Mouse (Mus musculus) embryo, embryonic 9.5 days (tissue): Measurements from ENCODE around the gene Cdkn2d.
A peak's percentile ranks its signal among the peaks of the same experiment; 100 is the strongest.
"Not testable (repeated sequence)": the region's sequence is repeated elsewhere in the genome, so short reads cannot be mapped to it uniquely, and the experiment has no call there.

Experiments
- DNase-seq: peaks from one replicate; pipeline ENCODE4 v3.0.0-alpha.2; 2017; ENCODE audit errors: extremely low spot score

The Cdkn2d gene

DNA sequence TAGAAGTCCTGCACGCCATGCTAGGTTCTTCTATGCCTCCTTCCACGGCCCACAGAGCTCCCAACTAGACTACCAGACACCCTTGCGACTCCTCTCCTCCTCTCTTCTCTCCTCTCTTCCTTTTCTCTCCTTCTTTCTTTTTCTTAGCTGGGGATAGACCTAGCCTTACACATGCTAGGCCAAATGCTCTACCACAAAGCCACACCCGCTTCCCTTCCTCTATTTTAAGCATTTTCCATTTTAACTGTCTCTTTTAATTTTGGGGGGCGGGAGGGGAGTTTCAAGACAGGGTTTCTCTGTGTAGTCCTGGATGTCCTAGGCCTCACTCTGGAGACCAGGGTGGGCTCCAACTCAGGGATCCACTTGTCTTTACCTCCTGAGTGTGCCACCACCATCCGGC, 27.6 kb upstream of the Cdkn2d start:
- no peak for DNase-seq

DNA sequence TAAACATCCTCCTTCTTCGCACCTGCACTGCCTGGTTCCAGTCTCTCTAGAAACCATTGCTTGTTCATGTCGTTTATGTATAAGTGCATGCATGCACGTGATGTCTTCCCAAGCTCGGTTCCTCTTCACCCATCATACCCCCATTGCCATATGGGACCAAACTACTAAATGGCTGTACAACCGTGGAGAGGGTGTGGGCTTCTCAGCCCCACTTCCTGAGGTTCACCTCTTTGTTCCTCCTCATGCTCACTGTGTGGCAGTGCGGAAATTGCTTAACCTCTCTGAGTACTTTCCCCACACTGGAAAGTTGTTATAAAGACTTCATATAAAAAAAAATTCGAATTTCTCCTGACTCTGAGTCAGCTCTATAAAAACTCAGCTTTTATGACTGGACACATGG, 25.5 kb upstream of the Cdkn2d start:
- DNase-seq: no peak

DNA sequence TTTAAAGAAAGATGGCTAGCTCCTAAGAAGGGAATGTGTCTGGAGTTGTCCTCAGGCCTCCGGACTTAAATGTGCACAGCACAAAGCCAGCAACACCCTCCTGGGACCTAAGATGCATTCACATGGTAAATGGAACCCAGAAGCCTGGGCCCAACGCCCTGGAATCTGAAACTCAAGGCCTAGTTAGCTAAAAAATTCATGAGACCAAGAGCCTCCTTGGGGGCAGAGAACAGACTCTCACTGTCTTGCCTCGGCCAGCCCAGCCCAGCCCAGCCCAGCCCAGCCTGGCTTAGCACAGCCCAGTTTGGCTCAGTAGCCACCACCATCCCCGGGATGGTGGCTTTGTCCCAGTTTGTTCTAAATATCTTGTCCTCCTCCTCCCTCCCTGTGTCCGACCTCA, 24.2 kb upstream of the Cdkn2d start:
- no peak for DNase-seq

- DNase-seq: no peak
Measured at GRCm38 (mm10) chr9:21314367-21315140, 23.3 kb upstream of the Cdkn2d start.

DNA sequence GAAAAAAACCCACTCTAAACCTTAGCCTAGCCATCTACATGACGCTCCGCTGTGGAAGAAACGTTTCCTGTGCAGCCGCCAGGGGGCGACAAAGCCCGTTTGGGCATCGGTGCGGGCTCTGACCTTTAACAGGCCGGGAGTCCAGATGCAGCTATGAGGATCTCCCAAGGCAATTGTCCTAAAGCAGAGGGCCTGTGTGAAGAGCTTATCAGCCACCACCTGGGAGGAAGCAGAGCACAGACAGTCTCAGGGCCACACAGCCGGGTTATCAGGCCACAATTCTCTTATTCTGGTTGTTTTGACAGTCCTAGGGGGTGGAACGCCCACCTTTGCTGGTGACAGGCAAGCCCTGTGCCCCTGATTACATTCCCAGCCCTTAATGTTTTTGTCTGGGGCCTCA, 22.2 kb upstream of the Cdkn2d start:
- DNase-seq: peak; percentile 88

GRCm38 (mm10) chr9:21312134-21312533, 20.9 kb upstream of the Cdkn2d start, which contains the start of gene Ap1m2:
Gene Ap1m2, minus strand, starts transcription at chr9:21312337.
- no peak for DNase-seq

DNA sequence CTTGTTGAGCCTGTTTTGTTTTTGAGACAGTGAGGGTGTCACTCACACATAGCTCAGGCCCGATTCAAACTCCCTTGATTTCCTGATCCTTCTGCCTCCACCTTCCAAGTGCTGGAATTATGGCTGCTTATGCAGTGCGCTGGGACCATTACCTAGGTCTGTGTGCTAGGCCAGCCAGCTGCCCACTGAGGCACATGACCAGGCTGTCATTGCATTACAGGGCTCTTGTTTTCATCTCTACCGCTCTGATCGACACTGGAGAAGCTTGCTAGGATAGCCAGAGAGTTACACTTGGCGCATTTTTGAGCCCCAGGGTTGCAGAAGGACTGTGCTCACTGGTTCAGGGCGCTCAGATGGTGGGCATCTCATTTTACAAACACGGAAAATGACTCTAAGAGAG, 20.5 kb upstream of the Cdkn2d start:
- no peak for DNase-seq

DNA sequence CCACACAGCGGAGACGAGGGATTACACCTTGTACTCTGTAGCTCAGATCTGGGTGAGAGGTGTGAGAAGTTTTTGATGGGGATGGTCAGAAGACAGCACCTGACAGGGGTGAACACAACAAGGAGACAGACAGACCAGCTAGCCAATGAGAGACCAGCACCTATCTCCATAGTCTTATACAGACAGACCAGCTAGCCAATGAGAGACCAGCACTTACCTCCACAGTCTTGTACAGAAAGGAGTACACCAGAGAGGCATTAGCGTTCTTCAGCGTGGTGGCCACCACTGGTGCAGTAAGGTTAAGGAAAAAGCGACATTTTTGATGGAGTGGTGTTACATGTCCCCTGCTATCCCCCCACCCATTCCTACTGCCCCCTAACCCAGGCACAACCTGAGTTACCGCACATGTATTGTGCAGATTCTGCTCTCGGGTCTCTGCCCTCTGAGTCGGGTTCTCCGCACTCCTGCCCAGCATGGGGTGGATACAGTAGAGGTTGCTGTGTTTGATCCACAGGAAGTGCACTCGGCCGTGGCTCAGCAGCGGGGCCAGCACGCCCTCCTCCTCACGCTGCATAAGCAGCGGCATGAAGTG, 18.0 kb upstream of the Cdkn2d start:
- no peak for DNase-seq

DNA sequence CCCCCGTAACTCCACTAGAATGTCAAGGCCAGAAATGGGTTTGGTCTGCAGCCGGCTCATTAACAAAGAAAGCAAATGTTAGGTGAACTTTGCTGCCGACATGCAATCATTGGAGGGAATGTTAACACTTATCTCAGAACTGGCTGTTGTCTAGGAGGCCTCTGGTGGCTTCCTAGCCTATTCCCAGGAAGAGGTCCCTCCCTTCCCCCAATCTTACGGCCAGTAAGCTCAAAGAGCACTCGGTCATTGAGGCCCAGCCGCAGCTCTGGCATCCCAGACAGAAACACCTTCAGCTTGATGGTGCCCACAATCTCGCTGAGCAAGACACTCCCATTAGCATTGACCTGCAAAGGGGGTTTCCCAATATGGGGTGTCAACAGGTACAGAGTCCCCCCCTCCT, 13.9 kb upstream of the Cdkn2d start:
- no peak for DNase-seq

DNA sequence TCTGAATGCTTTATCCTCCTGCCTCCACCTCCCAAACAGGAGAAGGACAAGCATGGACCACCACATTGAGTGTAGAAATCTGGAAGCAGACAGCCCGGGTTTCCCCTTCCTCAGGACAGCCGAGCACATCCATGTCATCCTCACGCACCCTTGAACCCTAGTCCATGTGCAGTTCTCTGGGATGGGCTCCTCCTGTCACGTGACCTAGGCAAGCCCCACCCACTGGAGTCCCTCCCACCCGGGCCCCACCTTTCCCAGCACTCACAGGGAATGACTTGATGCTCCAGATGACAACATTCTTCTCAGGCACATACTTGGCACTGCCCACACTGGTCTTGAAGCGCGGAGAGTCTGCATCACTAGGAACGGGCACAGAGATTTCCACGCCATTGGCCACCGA, 7.8 kb upstream of the Cdkn2d start:
- no peak for DNase-seq

DNA sequence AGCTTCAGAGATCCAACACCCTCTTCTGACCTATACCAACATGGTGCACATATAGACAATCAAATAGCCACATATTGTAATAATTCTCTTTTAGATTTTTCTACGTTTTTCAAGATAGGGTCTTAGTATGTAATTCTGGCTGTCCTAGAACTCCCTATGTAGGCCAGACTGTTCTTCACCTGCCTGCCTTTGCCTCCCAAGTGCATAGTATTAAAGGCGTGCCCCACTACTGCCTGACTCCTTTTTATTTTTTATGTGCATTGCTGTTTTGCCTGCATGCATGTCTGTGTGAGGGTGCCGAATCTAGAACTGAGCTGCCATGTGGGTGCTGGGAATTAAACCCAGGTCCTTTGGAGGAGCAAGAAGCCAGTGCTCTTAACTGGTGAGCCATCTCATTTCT, 1.1 kb upstream of the Cdkn2d start:
- DNase-seq: no peak

- DNase-seq: not testable (repeated sequence)
Measured at GRCm38 (mm10) chr9:21291868-21292267, 661 bp upstream of the Cdkn2d start.

DNA sequence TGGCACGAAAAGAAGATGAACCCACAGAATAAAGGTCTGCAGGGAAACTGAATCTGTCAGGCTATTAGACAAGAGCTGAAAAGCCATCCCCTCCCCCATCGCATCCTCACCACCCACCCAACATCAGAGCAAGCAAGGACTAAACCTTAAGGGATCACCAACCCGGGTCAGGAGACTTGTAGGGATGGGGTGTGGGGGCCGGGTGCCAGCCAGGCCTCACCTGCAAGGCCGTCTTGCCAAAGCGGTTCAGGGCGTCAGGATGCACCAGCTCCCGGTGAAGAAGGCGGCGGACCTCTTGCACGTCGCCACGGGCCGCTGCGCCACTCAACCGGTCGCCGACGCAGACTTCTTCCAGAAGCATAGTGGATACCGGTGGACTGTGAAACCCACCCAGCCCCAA, 618 bp downstream of the Cdkn2d start:
- no peak for DNase-seq

DNA sequence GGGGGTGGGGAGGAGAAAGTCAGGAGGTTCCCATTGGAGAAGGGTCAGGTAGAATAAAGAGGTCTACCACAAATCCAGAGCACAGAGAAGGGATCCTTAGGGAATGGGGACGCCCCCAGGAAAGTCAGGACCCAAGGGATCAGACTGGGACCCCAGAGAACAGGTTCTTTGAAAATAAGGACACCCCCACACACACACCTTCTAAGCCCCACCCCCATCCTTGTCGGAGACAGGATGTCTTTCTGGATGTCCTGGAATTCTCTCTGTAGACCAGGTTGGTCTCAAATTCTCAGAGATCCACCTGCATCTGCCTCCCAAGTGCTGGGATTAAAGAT, 1.9 kb downstream of the Cdkn2d start:
- no peak for DNase-seq

GRCm38 (mm10) chr9:21288404-21289336, 2.5 kb downstream of the Cdkn2d start:
- DNase-seq: no peak

DNA sequence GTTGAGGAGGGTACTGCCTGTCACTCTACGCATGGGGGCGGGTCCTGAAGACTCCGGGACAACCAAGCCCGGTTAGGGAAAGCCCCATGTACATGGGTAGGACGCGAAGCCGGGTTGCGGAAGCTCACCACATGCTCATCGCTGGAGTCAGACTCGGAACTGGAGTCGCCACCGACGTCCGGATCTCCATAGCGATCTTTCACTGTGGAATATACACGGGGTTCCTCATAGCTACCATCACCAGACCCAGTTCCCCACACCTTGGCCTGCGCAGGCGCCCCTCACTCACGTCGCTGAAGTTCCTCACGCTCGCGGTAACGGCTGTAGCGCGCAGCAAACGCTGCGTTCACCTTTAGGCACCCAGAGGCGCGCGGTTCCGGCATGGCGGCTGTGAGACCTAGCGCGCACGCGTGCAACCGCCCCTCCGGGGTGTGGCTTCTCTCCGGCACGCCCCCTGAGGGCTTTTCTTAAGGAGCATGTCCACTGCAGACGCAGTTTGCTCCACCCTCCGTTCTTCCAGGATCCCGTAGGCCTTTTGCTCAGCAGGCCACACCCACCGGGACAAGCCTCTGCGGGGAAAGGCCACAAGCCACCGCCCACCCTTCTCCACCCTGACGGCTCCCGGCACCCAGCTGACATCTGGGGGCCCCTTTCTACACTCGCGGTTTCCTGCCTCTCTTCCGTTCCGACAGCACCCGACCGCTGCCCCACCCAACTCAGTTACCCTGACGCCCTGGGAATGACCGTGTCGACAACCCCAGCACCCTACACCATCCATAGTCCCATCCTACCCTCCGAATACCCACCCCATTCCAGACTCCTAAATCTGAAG, 3.4 kb downstream of the Cdkn2d start, which contains the start of gene Kri1:
Gene Kri1, minus strand, starts transcription at position 399 of the 832 bp plus-strand sequence.
- DNase-seq: peak; percentile 93

DNA sequence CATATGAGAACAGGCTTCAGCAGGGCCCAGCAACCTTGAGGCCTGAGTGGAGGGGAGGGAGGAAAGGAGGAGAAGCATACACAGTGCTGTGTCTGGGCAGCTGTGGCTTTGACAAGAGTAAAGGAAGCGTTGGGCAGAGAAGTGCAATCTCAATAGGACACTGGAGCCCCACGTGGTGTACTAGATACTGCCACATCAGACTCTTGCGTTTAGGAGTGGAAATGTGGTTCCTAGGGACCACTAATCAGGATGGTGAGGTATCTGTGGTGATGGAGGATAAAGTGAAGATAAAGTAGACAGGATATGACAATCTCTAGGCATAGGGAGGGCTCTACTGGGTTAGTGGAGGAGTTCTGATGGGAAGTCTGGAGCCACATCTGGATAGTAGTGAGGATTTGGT, 4.5 kb downstream of the Cdkn2d start:
- DNase-seq: no peak

- no peak for DNase-seq
Measured at GRCm38 (mm10) chr9:21283994-21284393, 7.2 kb downstream of the Cdkn2d start.

GRCm38 (mm10) chr9:21283591-21283990, 7.6 kb downstream of the Cdkn2d start:
- DNase-seq: no peak

DNA sequence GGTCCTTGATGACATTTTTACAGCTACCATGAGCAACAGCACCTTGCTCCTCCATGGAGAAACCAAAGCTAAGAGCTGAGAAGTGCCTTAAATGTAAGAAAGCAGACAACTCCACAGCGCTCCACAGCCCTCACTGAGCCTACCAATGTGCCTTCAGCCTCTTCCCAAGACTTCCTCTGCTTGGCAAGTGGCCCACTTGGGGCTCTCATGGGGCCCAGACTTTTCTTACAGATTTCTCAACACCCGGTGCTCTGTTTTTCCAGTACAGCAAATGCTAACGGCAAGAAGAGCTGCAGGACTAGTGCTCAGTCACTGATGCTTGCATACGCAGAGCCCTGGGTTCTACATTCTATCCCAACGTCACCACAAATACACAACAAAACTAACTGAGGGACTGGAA, 13.4 kb downstream of the Cdkn2d start:
- no peak for DNase-seq

DNA sequence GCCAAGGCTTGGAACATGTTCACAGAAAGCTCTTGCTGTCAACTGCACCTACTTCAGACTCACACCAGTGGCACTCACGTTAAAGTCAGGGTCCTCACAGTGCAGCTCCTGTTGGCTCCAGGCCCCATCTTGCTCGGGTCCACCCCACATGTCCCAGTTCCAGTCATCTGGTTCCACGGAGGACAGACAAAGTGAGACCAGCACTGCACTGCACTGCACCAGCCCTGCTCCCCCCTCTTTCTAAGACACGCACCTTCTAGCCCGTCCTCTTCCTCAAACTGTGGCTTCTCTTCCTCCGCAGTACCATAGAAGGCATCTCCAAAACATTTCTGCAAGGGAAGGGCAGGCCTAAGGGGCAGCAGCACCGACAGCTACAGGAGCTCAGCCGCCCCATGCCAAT, 14.9 kb downstream of the Cdkn2d start:
- no peak for DNase-seq

DNA sequence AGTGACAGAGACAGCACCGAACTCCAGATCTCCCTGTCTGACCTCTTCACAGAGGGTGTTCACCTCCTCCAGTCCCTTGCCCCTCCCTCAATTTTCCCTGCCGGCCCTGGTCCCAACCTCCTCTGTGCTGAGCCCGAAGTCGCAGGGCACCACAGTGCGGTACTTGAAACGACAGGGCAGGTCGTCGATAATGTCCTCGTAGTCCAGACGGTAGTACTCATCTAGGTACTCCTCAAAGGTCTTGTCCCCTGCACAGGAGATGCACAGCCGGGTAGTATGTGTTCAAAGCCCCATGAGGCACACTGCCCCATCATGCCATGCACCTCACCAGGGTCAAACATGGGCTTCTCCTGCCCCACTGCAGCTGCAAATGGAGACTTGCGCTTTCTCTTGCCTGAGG, 15.5 kb downstream of the Cdkn2d start:
- no peak for DNase-seq
